9 mouse cellular contexts compared by ENCODE assay signal in genomic region chr4:136140327-136141250, GRCm38 (mm10). TPM values are rescaled to one million over a fixed set of nuclear protein-coding genes. Genes with fewer than 3 reads are reported as not detected.
DNase-seq lines count a peak whose midpoint lies in the region; ATAC-seq lines count a peak whose summit lies in the region.
"Had no signal": no experiment of that assay in that cellular context is flagged by ENCODE, and none has a peak within 500 bp of the region (broad histone marks: within the 10 kb centered on the region; RNA-seq: fewer than 3 reads in every experiment).

No protein-coding gene starts in this region.

- 0 out of 2 replicates have a peak, but pooled peaks have one; percentile 51 for ATAC-seq in erythroid progenitor cell, adult 5-6 weeks (replicated peaks; ENCODE audit: low FRiP score, poor library complexity, severe bottlenecking)
- peak; percentile 65 for ATAC-seq in heart, embryonic 13.5 days (ENCODE audit: extremely low read depth, insufficient number of reproducible peaks, low FRiP score, low TSS enrichment)
- ATAC-seq in liver, embryonic 15.5 days (ENCODE audit: insufficient read depth), result peak; percentile 56
- peak; percentile 80 for ATAC-seq in neural tube, embryonic 12.5 days (ENCODE audit: low FRiP score, low read depth)

- H3K36me3 ChIP-seq in heart, embryonic 13.5 days, result peaks cover 9% of the 10 kb centered on the region
- H3K36me3 ChIP-seq in liver, embryonic 15.5 days (replicated peaks), result no peaks in the 10 kb centered on the region
- H3K36me3 ChIP-seq in neural tube, embryonic 12.5 days, result no peaks in the 10 kb centered on the region

- peaks cover 3% of the 10 kb centered on the region for H3K27me3 ChIP-seq in heart, embryonic 13.5 days (replicated peaks)
- peaks cover 100% of the 10 kb centered on the region for H3K27me3 ChIP-seq in liver, embryonic 15.5 days
- H3K27me3 ChIP-seq in neural tube, embryonic 12.5 days (replicated peaks), result 0 out of 2 replicates have a peak, but pooled peaks cover under 1% of the 10 kb centered on the region

- H3K4me1 ChIP-seq in heart, embryonic 13.5 days, result peaks cover 76% of the 10 kb centered on the region
- H3K4me1 ChIP-seq in liver, embryonic 15.5 days (replicated peaks), result peaks cover 62% of the 10 kb centered on the region
- peaks cover 65% of the 10 kb centered on the region for H3K4me1 ChIP-seq in neural tube, embryonic 12.5 days

- WGBS in heart, embryonic 13.5 days, result 8% methylated on average over 31 of the region's 31 CpGs
- 10% methylated on average over 31 of the region's 31 CpGs for WGBS in liver, embryonic 15.5 days (ENCODE audit: insufficient replicate concordance)
- 6% methylated on average over 31 of the region's 31 CpGs for WGBS in neural tube, embryonic 12.5 days

- DNase-seq in 416B (ENCODE audit: low read depth), result peak; percentile 80
- peak; percentile 98 for DNase-seq in adrenal gland, postnatal 14 days
- DNase-seq in kidney, postnatal 10 days, result peak; percentile 98
- DNase-seq in testis, postnatal 10 days (ENCODE audit: low spot score), result peak; percentile 95

- peak overlapping the region; percentile 27 for H3K4me3 ChIP-seq in heart, embryonic 13.5 days
- H3K4me3 ChIP-seq in liver, embryonic 15.5 days (replicated peaks), result no peak overlapping the region
- 0 out of 2 replicates have a peak overlapping the region, but pooled peaks have one; percentile 13 for H3K4me3 ChIP-seq in neural tube, embryonic 12.5 days
- H3K4me3 ChIP-seq: erythroblast, embryonic 14.5 days had no signal

- peak overlapping the region; percentile 72 for H3K4me2 ChIP-seq in heart, embryonic 13.5 days
- H3K4me2 ChIP-seq in liver, embryonic 15.5 days, result peak overlapping the region; percentile 44
- peak overlapping the region; percentile 52 for H3K4me2 ChIP-seq in neural tube, embryonic 12.5 days (replicated peaks)

- peak overlapping the region; percentile 92 for H3K9ac ChIP-seq in heart, embryonic 13.5 days
- H3K9ac ChIP-seq in liver, embryonic 15.5 days, result no peak overlapping the region
- peak overlapping the region; percentile 44; the same call in 1 of the 2 replicates for H3K9ac ChIP-seq in neural tube, embryonic 12.5 days

- H3K9me3 ChIP-seq in heart, embryonic 13.5 days, result no peaks in the 10 kb centered on the region
- no peaks in the 10 kb centered on the region for H3K9me3 ChIP-seq in liver, embryonic 15.5 days (replicated peaks)
- no peaks in the 10 kb centered on the region for H3K9me3 ChIP-seq in neural tube, embryonic 12.5 days

- H3K27ac ChIP-seq in heart, embryonic 13.5 days (replicated peaks), result peak overlapping the region; percentile 97
- peak overlapping the region; percentile 48; the same call in 1 of the 2 replicates for H3K27ac ChIP-seq in liver, embryonic 15.5 days (replicated peaks)
- H3K27ac ChIP-seq in neural tube, embryonic 12.5 days, result peak overlapping the region; percentile 81

RNA-seq across cellular contexts. Expression of gene Id3, which starts 2.7 kb away (rescaled TPM):
- 91.3 and 98.0 TPM in 2 replicates for total RNA-seq in adrenal gland, postnatal 14 days (2021)
- 14.7 TPM in 1 of 2 replicates, not detected in the other for total RNA-seq in erythroid progenitor cell, adult 5-6 weeks (2015; ENCODE audit: low replicate concordance)
- total RNA-seq in erythroid progenitor cell, adult 5-6 weeks (2017; ENCODE audit: low replicate concordance), result 2.7 TPM in 1 of 2 replicates, not detected in the other
- 288 and 305 TPM in 2 replicates for polyA plus RNA-seq in heart, embryonic 13.5 days (2015; fragmentation: Nextera tagmentation; extraction: Ambion mirVana)
- polyA plus RNA-seq in liver, embryonic 15.5 days (2015; fragmentation: Nextera tagmentation; extraction: Ambion mirVana), result 41.3 and 42.6 TPM in 2 replicates
- polyA plus RNA-seq in neural tube, embryonic 12.5 days (2016; fragmentation: Nextera tagmentation; extraction: Ambion mirVana), result 325 and 330 TPM in 2 replicates

RNA-seq across cellular contexts. Expression of gene E2f2, which starts 31.6 kb away (rescaled TPM):
- 12.0 and 13.6 TPM in 2 replicates for total RNA-seq in adrenal gland, postnatal 14 days (2021)
- total RNA-seq in erythroid progenitor cell, adult 5-6 weeks (2015; ENCODE audit: low replicate concordance), result 276 and 287 TPM in 2 replicates
- total RNA-seq in erythroid progenitor cell, adult 5-6 weeks (2017; ENCODE audit: low replicate concordance), result 288 and 298 TPM in 2 replicates
- 6.2 and 6.6 TPM in 2 replicates for polyA plus RNA-seq in heart, embryonic 13.5 days (2015; fragmentation: Nextera tagmentation; extraction: Ambion mirVana)
- 85.3 and 95.6 TPM in 2 replicates for polyA plus RNA-seq in liver, embryonic 15.5 days (2015; fragmentation: Nextera tagmentation; extraction: Ambion mirVana)
- 9.5 and 10.4 TPM in 2 replicates for polyA plus RNA-seq in neural tube, embryonic 12.5 days (2016; fragmentation: Nextera tagmentation; extraction: Ambion mirVana)
